In genomic region chr1:51334289-51334688, GRCm38 (mm10) we compare ENCODE assay signal across 8 mouse cellular contexts. TPM values are rescaled to one million over a fixed set of nuclear protein-coding genes. Genes with fewer than 3 reads are reported as not detected.
DNase-seq lines count a peak whose midpoint lies in the region; ATAC-seq and TF ChIP-seq lines count a peak whose summit lies in the region.

No protein-coding gene starts in this region.

- peak; percentile 86 for DNase-seq in heart, adult 11 months
- DNase-seq in heart, postnatal 25 days (ENCODE audit: low spot score), result no peak
- DNase-seq in cerebellum, adult 9-10 months, result peak; percentile 70
- no peak for DNase-seq in heart, postnatal 0 days (ENCODE audit: low spot score)
- peak; percentile 47 to 60 for DNase-seq in layer of hippocampus, postnatal 36 days
- peak; percentile 40 for DNase-seq in midbrain, postnatal 0 days (ENCODE audit: low spot score)
- DNase-seq in spleen, postnatal 10 days (ENCODE audit: low spot score in 2 of 2), result no peak

- H3K4me1 ChIP-seq in heart, postnatal 0 days (ENCODE audit: control insufficient read depth, insufficient read depth), result peaks cover 5% of the 10 kb centered on the region; the same call in 1 of the 2 replicates
- H3K4me1 ChIP-seq in midbrain, postnatal 0 days (ENCODE audit: insufficient read depth, low read length), result no peaks in the 10 kb centered on the region

- no peak for TF ChIP-seq EP300 in heart, postnatal 0 days (IDR thresholded peaks at IDR 0.05; ENCODE audit: low read depth)

- TF ChIP-seq CTCF in heart, postnatal 0 days (IDR thresholded peaks at IDR 0.05; ENCODE audit: low read depth), result no peak
- no peak for TF ChIP-seq CTCF in midbrain, postnatal 0 days (IDR thresholded peaks at IDR 0.05)

- H3K9ac ChIP-seq in heart, postnatal 0 days (replicated peaks; ENCODE audit: low read depth, low read length), result no peak overlapping the region
- no peak overlapping the region; the same call in 1 of the 2 replicates for H3K9ac ChIP-seq in midbrain, postnatal 0 days (replicated peaks; ENCODE audit: low read length, poor library complexity, severe bottlenecking)

- no peaks in the 10 kb centered on the region for H3K36me3 ChIP-seq in heart, postnatal 0 days (replicated peaks; ENCODE audit: control insufficient read depth, insufficient read depth, low read length)
- no peaks in the 10 kb centered on the region for H3K36me3 ChIP-seq in midbrain, postnatal 0 days (ENCODE audit: insufficient read depth, low read length)

- intact Hi-C loops in heart, postnatal 25 days (cut with DNase I), result loop anchor here (1.0 to 5.0 kb wide), 4 partner anchors 67 to 372 kb away; no protein-coding TSS in a partner anchor

- H3K27ac ChIP-seq in heart, postnatal 0 days (ENCODE audit: low read depth), result no peak overlapping the region
- peak overlapping the region; percentile 65 for H3K27ac ChIP-seq in midbrain, postnatal 0 days (ENCODE audit: low read depth, low read length)

- no peaks in the 10 kb centered on the region for H3K27me3 ChIP-seq in heart, postnatal 0 days (ENCODE audit: control insufficient read depth, insufficient read depth, low read length)
- no peaks in the 10 kb centered on the region for H3K27me3 ChIP-seq in midbrain, postnatal 0 days (ENCODE audit: insufficient read depth, low read length)

- peak overlapping the region; percentile 68 for H3K4me2 ChIP-seq in heart, postnatal 0 days (ENCODE audit: low read depth, low read length)
- H3K4me2 ChIP-seq in midbrain, postnatal 0 days (ENCODE audit: low read depth, low read length, poor library complexity, severe bottlenecking), result peak overlapping the region; percentile 48; the same call in 1 of the 2 replicates

- H3K9me3 ChIP-seq in heart, postnatal 0 days (replicated peaks; ENCODE audit: control insufficient read depth, low read length), result no peaks in the 10 kb centered on the region
- H3K9me3 ChIP-seq in midbrain, postnatal 0 days (ENCODE audit: low read length), result no peaks in the 10 kb centered on the region

- WGBS in heart, postnatal 0 days, result 16% methylated on average over 6 of the region's 6 CpGs
- WGBS in midbrain, postnatal 0 days, result 19% methylated on average over 6 of the region's 6 CpGs

- H3K4me3 ChIP-seq in heart, postnatal 0 days (ENCODE audit: low read depth, low read length), result no peak overlapping the region
- H3K4me3 ChIP-seq in midbrain, postnatal 0 days (ENCODE audit: low read depth, low read length), result no peak overlapping the region

- no peak for ATAC-seq in heart, postnatal 0 days (ENCODE audit: insufficient read depth, low read depth)
- ATAC-seq in midbrain, postnatal 0 days (ENCODE audit: low FRiP score), result peak; percentile 55; the same call in 1 of the 2 replicates
- ATAC-seq in CD4-positive, CD25-positive, alpha-beta regulatory T cell, adult 4 months, result no peak

RNA-seq across cellular contexts. Expression of gene Cavin2, which starts 45.4 kb away (rescaled TPM):
- total RNA-seq in heart, postnatal 25 days (2021), result 100 to 1,000 TPM; 151 to 153 TPM
- 185 and 253 TPM in 2 replicates for total RNA-seq in heart, postnatal 0 days (2014; rRNA removed; ENCODE audit: low replicate concordance)
- 190 and 192 TPM in 2 replicates for polyA plus RNA-seq in heart, postnatal 0 days (2015; fragmentation: Nextera tagmentation; extraction: Ambion mirVana)
- 1 to 10 TPM; 6.3 to 7.6 TPM for total RNA-seq in layer of hippocampus, postnatal 36 days (2021)
- 7.5 and 10.8 TPM in 2 replicates for total RNA-seq in midbrain, postnatal 0 days (2014; rRNA removed)
- polyA plus RNA-seq in midbrain, postnatal 0 days (2015; fragmentation: Nextera tagmentation; extraction: Ambion mirVana), result 8.4 and 8.7 TPM in 2 replicates
- not detected for polyA plus RNA-seq in CD4-positive, CD25-positive, alpha-beta regulatory T cell, adult 4 months (2017; shearing (Covaris generic))

Comparison
In these comparisons a context has a peak if more than half of its experiments do, and no peak if none do; other contexts are left out.
1. DNase-seq: peak in heart, adult 11 months (single experiment), cerebellum, adult 9-10 months (single experiment), layer of hippocampus, postnatal 36 days (2 of 2) and midbrain, postnatal 0 days (single experiment); none in heart, postnatal 25 days (single experiment), heart, postnatal 0 days (single experiment) and spleen, postnatal 10 days (0 of 2).
2. RNA of gene Cavin2, which starts 45.4 kb away (total RNA-seq): 185 to 253 TPM in heart, postnatal 0 days and 151 to 153 TPM in heart, postnatal 25 days; 6.3 to 7.6 TPM in layer of hippocampus, postnatal 36 days and 7.5 to 10.8 TPM in midbrain, postnatal 0 days; every median in the first group is over 10 times any median in the second.